Mouse (Mus musculus) embryonic facial prominence, embryonic 14.5 days (tissue): ENCODE measurements around the gene Gimap1. TPM values are rescaled to one million over a fixed set of nuclear protein-coding genes. Genes with fewer than 3 reads are reported as not detected.

Experiments used
- ATAC-seq: fragments of 200-750 bp; cut with Nextera tagmentation; 2 replicates; pipeline ENCODE4 v1.8.0; 2017; ENCODE audit warnings: low read depth, moderate number of reproducible peaks, moderate TSS enrichment
- DNase-seq: peaks from one replicate; pipeline ENCODE4 v3.0.0-alpha.2; 2015; ENCODE audit warnings: low spot score
- H3K27ac ChIP-seq: fragments of 300-500 bp; sonication (generic); replicated peaks from 2 replicates; pipeline ENCODE4 v1.5.1; 2014; ENCODE audit warnings: low read depth, mild to moderate bottlenecking, low read length, moderate library complexity
- H3K27me3 ChIP-seq: fragments of 300-500 bp; sonication (generic); replicated peaks from 2 replicates; pipeline ENCODE4 v1.6.1; 2014; ENCODE audit warnings: low read length; ENCODE audit not compliant: control insufficient read depth, insufficient read depth
- H3K36me3 ChIP-seq: fragments of 300-500 bp; sonication (generic); 2 replicates; pipeline ENCODE4 v1.6.1; 2014; ENCODE audit warnings: low read length, mixed read lengths; ENCODE audit not compliant: control insufficient read depth, insufficient read depth
- H3K4me1 ChIP-seq: fragments of 300-500 bp; sonication (generic); 2 replicates; pipeline ENCODE4 v1.6.1; 2014; ENCODE audit warnings: antibody characterized with exemption, low read length; ENCODE audit not compliant: control insufficient read depth, insufficient read depth
- H3K4me2 ChIP-seq: fragments of 300-500 bp; sonication (generic); 2 replicates; pipeline ENCODE4 v1.6.1; 2014; ENCODE audit warnings: low read depth, mild to moderate bottlenecking, low read length, moderate library complexity, mixed read lengths
- H3K4me3 ChIP-seq: fragments of 300-500 bp; sonication (generic); 2 replicates; pipeline ENCODE4 v1.5.1; 2014; ENCODE audit warnings: low read depth, mild to moderate bottlenecking, low read length
- H3K9ac ChIP-seq: fragments of 300-500 bp; sonication (generic); 2 replicates; pipeline ENCODE4 v1.6.1; 2014; ENCODE audit warnings: low read depth, mild to moderate bottlenecking, low read length, moderate library complexity, mixed read lengths
- H3K9me3 ChIP-seq: fragments of 300-500 bp; sonication (generic); 2 replicates; pipeline ENCODE4 v1.6.1; 2016; ENCODE audit warnings: low read length; ENCODE audit not compliant: control insufficient read depth
- WGBS: fragments of 180-500 bp; shearing (Covaris S2); extraction: QIAGEN DNeasy Blood & Tissue Kit; methylation state at CpG from one replicate; pipeline ENCODE4 v1.1.7; 2014; 5-methylcytosine and 5-hydroxymethylcytosine counted together
- polyA plus RNA-seq: library from polyadenylated mRNA; unstranded; fragments of >200 nt; fragmentation: Nextera tagmentation; extraction: Ambion mirVana; gene quantifications from 2 replicates; pipeline ENCODE4 v1.2.1, GENCODE M21; 2014

Gene Gimap1
- 10.5 and 12.7 TPM in 2 replicates for polyA plus RNA-seq

DNA sequence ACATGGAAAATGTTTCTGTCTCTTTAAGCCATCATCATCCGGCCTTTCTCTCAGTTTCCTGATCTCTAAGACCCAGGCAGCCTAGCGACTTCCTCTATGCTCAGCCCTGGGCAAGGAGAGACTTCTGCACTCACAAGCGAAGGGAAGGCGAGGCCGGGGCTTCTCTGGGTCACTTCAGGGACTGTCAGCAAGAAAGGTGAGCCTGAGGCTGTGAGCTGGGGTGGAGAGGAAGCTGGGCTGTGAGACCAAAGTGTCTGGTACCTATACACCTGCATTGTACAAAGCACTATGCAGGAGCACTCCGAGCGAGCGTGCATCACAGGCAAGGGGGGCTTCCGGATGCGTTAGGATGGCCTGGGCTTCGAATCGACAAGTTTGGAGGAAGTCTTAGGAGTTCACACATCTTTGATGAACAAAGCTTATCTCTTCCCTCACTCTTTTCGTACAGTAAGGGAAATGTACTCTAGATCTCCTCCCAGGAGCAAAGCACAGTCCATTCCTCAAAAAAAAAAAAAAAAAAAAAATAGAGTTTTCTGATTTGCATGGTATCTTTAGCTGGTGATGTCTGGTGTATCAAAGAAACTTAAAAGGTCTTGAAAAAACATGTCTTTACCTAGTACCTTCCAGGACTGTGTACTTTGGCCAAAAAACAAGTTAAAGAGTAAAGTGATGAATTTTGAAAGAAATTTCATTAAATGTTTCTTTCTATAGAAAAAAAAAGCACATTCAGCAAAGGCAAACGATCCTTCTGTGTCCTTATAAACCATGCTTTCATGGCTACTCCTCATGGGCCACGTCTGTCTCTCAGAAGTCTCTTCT is at the start of gene Gimap1:
Gimap1 (plus strand) TSS at position 94 of the 819 bp plus-strand sequence.
- DNase-seq (no peak), ATAC-seq (no peak)
- Histone ChIP-seq H3K4me3 (no peak within 1 kb of the TSS), H3K27me3 (peaks cover 30% of the 10 kb centered on the region), H3K36me3 (no peaks in the 10 kb centered on the region), H3K4me2 (no peak within 1 kb of the TSS), H3K27ac (no peak within 1 kb of the TSS), H3K9me3 (no peaks in the 10 kb centered on the region), H3K9ac (no peak within 1 kb of the TSS), H3K4me1 (0 out of 2 replicates have a peak, but pooled peaks cover 5% of the 10 kb centered on the region)
- WGBS, result 71% methylated on average over 15 of the region's 15 CpGs

DNA sequence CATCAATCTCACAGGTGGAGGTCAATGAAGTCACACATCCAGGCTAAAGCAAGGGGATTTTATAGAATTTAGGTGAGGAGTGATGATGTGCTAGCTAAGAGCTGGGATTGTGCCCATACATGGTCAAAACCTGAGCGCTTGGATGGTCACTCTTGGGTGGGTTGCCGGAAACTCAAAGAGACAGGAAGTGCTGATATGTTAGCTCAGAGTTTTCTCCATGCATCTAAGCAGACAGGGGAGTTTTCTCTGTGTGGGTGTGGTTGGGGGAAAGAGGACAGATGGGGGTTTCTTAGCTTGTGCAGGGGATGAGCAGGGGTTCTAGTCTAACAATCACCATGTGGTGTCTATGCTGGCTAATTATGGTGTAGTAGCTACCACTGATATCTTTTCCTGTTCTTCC is 49.5 kb upstream of the Gimap1 start:
- WGBS, result 85% methylated on average over 2 of the region's 2 CpGs
- Histone ChIP-seq H3K36me3 (no peaks in the 10 kb centered on the region), H3K27me3 (no peaks in the 10 kb centered on the region), H3K9me3 (no peaks in the 10 kb centered on the region), H3K4me2 (no peak overlapping the region), H3K4me1 (no peaks in the 10 kb centered on the region), H3K9ac (no peak overlapping the region), H3K4me3 (no peak overlapping the region), H3K27ac (no peak overlapping the region)
- DNase-seq (no peak), ATAC-seq (no peak)

DNA sequence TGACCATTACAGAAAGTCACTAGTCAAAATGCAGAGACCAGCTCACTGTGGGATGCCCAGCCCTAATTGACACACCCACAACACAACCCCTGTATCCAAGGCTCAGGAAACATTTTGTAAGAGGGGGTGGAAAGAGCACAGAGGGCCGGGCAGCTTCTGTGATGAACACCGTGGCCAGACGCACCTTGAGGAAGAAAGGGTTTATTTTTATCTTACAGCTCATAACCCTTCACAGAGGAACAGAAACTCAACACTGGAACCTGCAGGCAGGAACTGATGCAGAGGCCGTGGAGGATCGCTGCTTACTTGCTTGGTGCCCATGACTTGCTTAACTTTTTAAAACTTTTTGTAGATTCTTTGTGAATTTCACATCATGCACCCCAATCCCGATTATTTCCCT is 45.9 kb upstream of the Gimap1 start:
- Histone ChIP-seq H3K27me3 (no peaks in the 10 kb centered on the region), H3K27ac (no peak overlapping the region), H3K9ac (no peak overlapping the region), H3K9me3 (no peaks in the 10 kb centered on the region), H3K36me3 (no peaks in the 10 kb centered on the region), H3K4me3 (no peak overlapping the region), H3K4me2 (no peak overlapping the region), H3K4me1 (no peaks in the 10 kb centered on the region)
- ATAC-seq (no peak), DNase-seq (no peak)
- 81% methylated on average over 6 of the region's 6 CpGs for WGBS

DNA sequence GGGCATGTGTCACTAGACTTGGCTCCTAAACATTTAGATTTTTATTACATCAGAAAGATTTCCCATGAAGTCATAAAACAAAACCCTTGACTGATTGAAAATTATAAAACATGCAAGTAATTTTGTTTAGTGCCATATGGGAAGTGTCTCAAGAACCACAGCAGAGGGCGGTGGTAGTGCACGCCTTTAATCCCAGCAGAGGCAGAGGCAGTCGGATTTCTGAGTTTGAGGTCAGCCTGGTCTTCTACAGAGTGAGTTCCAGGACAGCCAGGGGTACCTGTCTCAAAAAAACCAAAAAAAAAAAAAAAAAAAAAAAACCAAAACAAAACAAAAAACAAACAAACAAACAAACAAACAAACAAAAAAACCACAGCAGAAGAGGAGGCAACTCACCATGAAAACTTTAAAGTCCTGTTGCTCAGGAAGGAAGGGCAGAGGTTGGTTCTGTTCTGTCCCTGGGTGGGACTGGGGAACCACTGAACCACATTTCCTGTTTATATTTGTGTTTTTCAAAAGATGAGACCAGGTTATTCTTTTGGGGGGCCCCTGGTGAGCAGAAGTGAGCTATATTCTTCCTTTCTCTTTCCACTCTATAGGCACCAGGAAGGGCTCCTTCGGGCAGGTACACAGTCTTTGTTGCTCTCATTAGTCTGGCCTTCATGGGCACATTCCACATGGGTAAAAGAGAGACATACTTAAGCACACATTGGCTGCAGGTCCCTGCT is 41.9 kb upstream of the Gimap1 start:
- no peak overlapping the region for H3K4me3 ChIP-seq
- ATAC-seq (no peak), DNase-seq (no peak)
- H3K9me3 ChIP-seq, result no peaks in the 10 kb centered on the region
- no peak overlapping the region for H3K9ac ChIP-seq
- no peaks in the 10 kb centered on the region for H3K27me3 ChIP-seq
- H3K27ac ChIP-seq, result 0 out of 2 replicates have a peak overlapping the region, but pooled peaks have one; percentile 39
- 79% methylated on average over 4 of the region's 4 CpGs for WGBS
- H3K4me2 ChIP-seq, result no peak overlapping the region
- H3K4me1 ChIP-seq, result no peaks in the 10 kb centered on the region
- no peaks in the 10 kb centered on the region for H3K36me3 ChIP-seq

DNA sequence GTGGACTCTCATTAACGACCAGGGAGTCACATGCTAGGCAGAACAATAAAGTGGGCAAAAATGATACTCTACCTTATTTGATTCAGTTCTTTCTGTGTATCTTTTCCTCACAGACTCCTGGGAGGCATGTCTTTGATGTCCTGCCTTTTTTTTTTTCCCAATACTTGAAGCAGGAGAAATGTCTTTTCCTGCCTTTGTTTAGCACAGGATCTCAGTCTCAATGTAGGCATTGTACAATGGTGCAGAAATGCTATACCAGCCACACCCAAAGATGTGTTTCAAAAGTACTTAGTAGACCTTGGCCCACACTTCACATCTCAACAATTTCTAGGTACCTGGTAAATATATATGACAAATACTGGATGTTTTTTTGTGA is 41.3 kb upstream of the Gimap1 start:
- Histone ChIP-seq H3K9me3 (no peaks in the 10 kb centered on the region), H3K4me1 (no peaks in the 10 kb centered on the region), H3K27ac (no peak overlapping the region), H3K4me3 (no peak overlapping the region), H3K27me3 (no peaks in the 10 kb centered on the region), H3K4me2 (no peak overlapping the region), H3K9ac (no peak overlapping the region), H3K36me3 (no peaks in the 10 kb centered on the region)
- ATAC-seq, result no peak
- WGBS, result 40% methylated on average over 1 of the region's 1 CpGs
- DNase-seq, result no peak

DNA sequence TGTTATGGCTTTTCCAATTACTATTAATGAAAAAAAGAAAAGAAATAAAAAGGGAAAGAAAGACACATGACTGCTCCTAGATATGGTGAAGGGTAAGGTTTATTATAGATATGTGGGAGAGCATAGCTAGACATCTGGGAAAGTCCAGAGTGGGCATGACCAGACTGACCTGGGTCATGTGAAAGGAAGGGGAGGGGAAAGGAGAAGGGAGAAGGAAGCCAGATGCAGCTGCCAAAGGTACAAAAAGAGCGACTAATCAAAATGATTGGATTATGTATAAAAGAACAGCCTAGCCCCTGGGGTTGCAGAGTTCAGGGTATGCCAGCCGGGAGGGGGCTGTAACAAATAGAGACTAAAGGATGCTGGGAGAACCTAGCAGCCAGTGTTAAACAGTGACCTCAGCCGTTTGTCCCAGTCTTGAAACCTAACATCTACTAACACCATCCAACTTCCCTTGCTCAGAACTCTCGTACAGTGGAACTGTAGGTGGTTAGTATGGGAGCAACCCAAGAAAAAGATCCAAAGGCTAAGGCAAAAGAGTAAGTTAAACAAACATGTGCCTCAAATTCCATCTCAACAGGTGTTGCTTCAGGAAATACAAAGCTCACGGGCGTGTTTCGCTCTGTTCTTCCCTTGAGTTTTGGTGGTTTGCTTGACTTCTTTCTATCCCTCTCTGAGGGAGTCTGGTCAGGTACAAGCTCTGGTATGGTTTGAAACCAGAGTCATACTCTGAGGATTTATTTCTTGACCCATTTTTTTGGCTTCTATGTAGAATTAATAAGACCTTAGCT is 40.6 kb upstream of the Gimap1 start:
- Histone ChIP-seq H3K27ac (no peak overlapping the region), H3K36me3 (no peaks in the 10 kb centered on the region), H3K9ac (no peak overlapping the region), H3K4me1 (no peaks in the 10 kb centered on the region), H3K9me3 (no peaks in the 10 kb centered on the region), H3K27me3 (no peaks in the 10 kb centered on the region), H3K4me2 (no peak overlapping the region), H3K4me3 (no peak overlapping the region)
- ATAC-seq (no peak), DNase-seq (no peak)
- WGBS, result 75% methylated on average over 7 of the region's 7 CpGs

DNA sequence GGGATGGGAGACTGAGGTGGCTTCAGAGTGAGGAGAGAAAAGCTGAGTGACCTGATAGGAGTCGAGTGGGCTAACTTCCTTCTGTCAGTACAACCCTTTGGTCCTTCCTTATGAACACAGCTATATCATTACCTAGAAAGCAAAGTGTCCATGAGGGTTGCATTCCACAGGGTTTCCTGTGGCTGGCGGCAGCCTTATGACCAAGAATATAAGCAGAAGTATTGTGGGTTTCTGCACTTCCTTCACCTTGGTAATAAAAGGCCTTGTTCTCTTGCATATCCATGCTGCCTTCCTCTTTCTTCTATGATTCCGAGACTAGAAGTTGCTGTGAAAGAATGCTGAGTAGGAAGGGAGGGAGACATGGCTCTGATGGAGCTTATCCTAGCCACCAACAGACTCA is 40.0 kb upstream of the Gimap1 start:
- no peaks in the 10 kb centered on the region for H3K27me3 ChIP-seq
- H3K4me3 ChIP-seq, result no peak overlapping the region
- H3K27ac ChIP-seq, result no peak overlapping the region
- DNase-seq (no peak), ATAC-seq (no peak)
- WGBS, result 76% methylated on average over 3 of the region's 3 CpGs
- H3K9me3 ChIP-seq, result no peaks in the 10 kb centered on the region
- H3K4me2 ChIP-seq, result no peak overlapping the region
- no peaks in the 10 kb centered on the region for H3K4me1 ChIP-seq
- H3K36me3 ChIP-seq, result no peaks in the 10 kb centered on the region
- no peak overlapping the region for H3K9ac ChIP-seq

DNA sequence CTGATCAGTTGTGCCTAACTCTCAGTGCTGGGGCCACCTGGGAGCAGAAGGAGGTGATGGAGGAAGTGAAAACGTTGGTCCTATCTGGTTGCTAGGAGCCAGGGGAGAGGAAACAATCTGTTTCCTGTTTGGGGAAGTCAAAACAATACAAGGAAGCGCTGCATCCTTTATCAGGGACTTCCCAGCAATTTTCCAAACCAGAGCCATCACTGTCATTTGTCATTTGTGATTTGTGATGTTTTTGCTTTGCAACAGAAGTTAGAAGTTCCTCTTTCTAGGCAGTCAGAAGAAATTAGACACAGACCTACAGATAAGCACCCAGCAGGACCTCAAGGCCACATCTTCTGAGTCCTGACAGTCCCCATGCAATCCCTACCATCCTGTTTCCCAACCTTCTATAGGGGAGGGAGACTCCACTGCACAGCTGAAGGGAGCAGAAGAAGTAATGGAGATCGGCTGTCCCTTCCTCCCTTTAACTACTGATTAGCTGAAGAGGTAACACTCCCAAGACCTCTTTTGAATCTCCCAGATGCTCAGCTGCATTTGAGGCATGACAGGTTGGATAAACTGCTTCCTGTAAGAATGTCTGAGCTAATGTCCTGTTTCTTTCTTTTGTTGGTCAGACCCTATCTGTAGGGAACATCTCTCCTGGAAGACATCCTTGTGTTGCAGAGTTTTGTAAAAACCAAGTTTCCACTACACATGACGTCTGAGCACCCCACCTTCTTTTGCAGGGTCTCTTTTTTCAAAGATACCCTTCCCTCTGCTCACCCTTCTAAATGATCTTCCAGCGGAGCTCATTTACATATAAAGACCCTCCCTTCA is 38.4 kb upstream of the Gimap1 start:
- Histone ChIP-seq H3K27me3 (no peaks in the 10 kb centered on the region), H3K4me3 (no peak overlapping the region), H3K36me3 (no peaks in the 10 kb centered on the region), H3K9me3 (no peaks in the 10 kb centered on the region), H3K9ac (no peak overlapping the region), H3K27ac (no peak overlapping the region), H3K4me1 (no peaks in the 10 kb centered on the region), H3K4me2 (no peak overlapping the region)
- DNase-seq (peak; percentile 24), ATAC-seq (no peak)
- WGBS, result 50% methylated on average over 5 of the region's 5 CpGs
